ENCODE assay signal across 20 mouse cellular contexts in the genomic region with DNA sequence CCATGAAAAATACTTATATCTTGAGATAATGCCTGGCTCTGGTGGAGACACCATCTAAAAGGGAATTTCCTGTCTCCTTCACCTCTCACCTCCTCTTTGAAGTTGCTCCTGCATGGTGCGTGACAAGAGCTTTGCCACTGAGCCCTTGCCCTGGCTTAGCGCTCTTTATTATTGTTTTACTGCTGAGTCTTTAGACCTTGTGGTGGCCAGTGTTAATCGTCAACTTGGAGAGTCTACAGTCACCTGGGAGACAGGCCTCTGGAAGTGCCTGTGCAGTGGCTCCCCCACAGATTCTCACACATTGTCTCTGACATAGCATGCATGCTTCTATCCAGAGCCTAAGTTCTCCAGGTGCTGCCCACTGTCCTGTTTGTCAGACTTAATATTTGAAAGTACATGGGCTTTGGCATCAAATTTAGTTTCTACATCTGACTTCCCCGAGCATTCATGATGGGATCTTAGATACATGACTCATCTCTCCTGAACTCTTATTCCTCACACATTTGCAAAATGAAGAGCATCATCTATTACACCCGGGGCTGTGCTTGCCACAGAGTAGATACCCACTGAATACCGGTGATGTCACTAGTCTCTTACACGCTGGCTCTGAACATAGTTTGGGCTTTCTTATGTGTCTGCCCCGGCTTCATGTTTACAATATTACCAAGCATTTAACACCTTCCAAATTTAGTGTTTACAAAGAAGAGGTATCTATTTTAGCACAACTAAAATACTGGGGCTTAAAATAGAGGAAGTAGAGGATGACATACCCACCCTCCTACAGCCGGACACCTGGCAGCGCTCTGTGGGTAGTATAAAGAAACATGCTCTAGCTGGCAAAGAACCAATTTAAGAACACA. TPM values are rescaled to one million over a fixed set of nuclear protein-coding genes. Genes with fewer than 3 reads are reported as not detected.
A peak's percentile ranks its signal among the peaks of the same experiment; 100 is the strongest.
DNase-seq lines count a peak whose midpoint lies in the region; ATAC-seq lines count a peak whose summit lies in the region.
"Had no signal": no experiment of that assay in that cellular context is flagged by ENCODE, and none has a peak within 500 bp of the region (broad histone marks: within the 10 kb centered on the region; RNA-seq: fewer than 3 reads in every experiment).

No protein-coding gene starts in this region.

- H3K4me3 ChIP-seq in kidney, embryonic 15.5 days (replicated peaks) = no peak overlapping the region
- no peak overlapping the region for H3K4me3 ChIP-seq in forebrain, embryonic 14.5 days (ENCODE audit: low read depth, low read length)
- H3K4me3 ChIP-seq: embryonic facial prominence, embryonic 12.5 days; forebrain, embryonic 15.5 days; heart, embryonic 15.5 days; limb, embryonic 15.5 days; liver, embryonic 15.5 days; stomach, embryonic 15.5 days had no signal

- H3K9ac ChIP-seq in kidney, embryonic 15.5 days = no peak overlapping the region
- H3K9ac ChIP-seq in forebrain, embryonic 14.5 days (ENCODE audit: low read length) = no peak overlapping the region
- H3K9ac ChIP-seq: embryonic facial prominence, embryonic 12.5 days; forebrain, embryonic 15.5 days; heart, embryonic 15.5 days; limb, embryonic 15.5 days; liver, embryonic 15.5 days; stomach, embryonic 15.5 days had no signal

- WGBS in kidney, embryonic 15.5 days = 90% methylated on average over 10 of the region's 10 CpGs
- 95% methylated on average over 10 of the region's 10 CpGs for WGBS in forebrain, embryonic 14.5 days

- no peaks in the 10 kb centered on the region for H3K4me1 ChIP-seq in kidney, embryonic 15.5 days
- no peaks in the 10 kb centered on the region for H3K4me1 ChIP-seq in forebrain, embryonic 14.5 days (ENCODE audit: control insufficient read depth, insufficient read depth, low read length)
- H3K4me1 ChIP-seq: embryonic facial prominence, embryonic 12.5 days; forebrain, embryonic 15.5 days; heart, embryonic 15.5 days; limb, embryonic 15.5 days; liver, embryonic 15.5 days; stomach, embryonic 15.5 days had no signal

- peaks cover 22% of the 10 kb centered on the region for H3K36me3 ChIP-seq in kidney, embryonic 15.5 days
- H3K36me3 ChIP-seq in forebrain, embryonic 14.5 days (ENCODE audit: control insufficient read depth, insufficient read depth, low read length) = 0 out of 2 replicates have a peak, but pooled peaks cover 5% of the 10 kb centered on the region
- H3K36me3 ChIP-seq: stomach, embryonic 15.5 days had no signal

- no peak overlapping the region for H3K4me2 ChIP-seq in kidney, embryonic 15.5 days
- no peak overlapping the region for H3K4me2 ChIP-seq in forebrain, embryonic 14.5 days (ENCODE audit: low read length)
- H3K4me2 ChIP-seq: embryonic facial prominence, embryonic 12.5 days; forebrain, embryonic 15.5 days; heart, embryonic 15.5 days; limb, embryonic 15.5 days; liver, embryonic 15.5 days; midbrain, embryonic 11.5 days; stomach, embryonic 15.5 days had no signal

- ATAC-seq in kidney, embryonic 15.5 days (replicated peaks; ENCODE audit: low FRiP score) = peak; percentile 49; the same call in 1 of the 2 replicates
- ATAC-seq in neutrophil, adult 5-6 weeks (ENCODE audit: extremely low read depth, insufficient number of reproducible peaks, low FRiP score, poor library complexity, severe bottlenecking) = peak; percentile 70
- no peak for ATAC-seq in forebrain, embryonic 14.5 days
- ATAC-seq: forebrain, embryonic 15.5 days; hindbrain, embryonic 16.5 days had no signal

- no peaks in the 10 kb centered on the region for H3K27me3 ChIP-seq in kidney, embryonic 15.5 days
- no peaks in the 10 kb centered on the region for H3K27me3 ChIP-seq in forebrain, embryonic 14.5 days (replicated peaks; ENCODE audit: control insufficient read depth, insufficient read depth, low read length)
- H3K27me3 ChIP-seq: embryonic facial prominence, embryonic 12.5 days; forebrain, embryonic 15.5 days; heart, embryonic 15.5 days; limb, embryonic 15.5 days; liver, embryonic 15.5 days; stomach, embryonic 15.5 days had no signal

- DNase-seq in kidney, adult 11 months = peak; percentile 81
- DNase-seq in kidney, adult 18-20 months = no peak
- DNase-seq in brain, adult 2 months (ENCODE audit: low read depth, low spot score) = peak; percentile 51
- DNase-seq in forebrain, embryonic 14.5 days (ENCODE audit: low spot score) = no peak
- no peak for DNase-seq in layer of hippocampus, adult 9-10 months (ENCODE audit: low spot score)
- DNase-seq: adrenal gland, adult 2 months; cerebellum, adult 9-11 months; heart, adult 18-20 months; heart, postnatal 4 days; layer of hippocampus, postnatal 36 days had no signal

- no peaks in the 10 kb centered on the region for H3K9me3 ChIP-seq in kidney, embryonic 15.5 days (replicated peaks)
- H3K9me3 ChIP-seq in forebrain, embryonic 14.5 days (replicated peaks; ENCODE audit: control insufficient read depth, low read length) = no peaks in the 10 kb centered on the region
- H3K9me3 ChIP-seq: embryonic facial prominence, embryonic 12.5 days; forebrain, embryonic 15.5 days; heart, embryonic 15.5 days; limb, embryonic 15.5 days; liver, embryonic 15.5 days; stomach, embryonic 15.5 days had no signal

- H3K27ac ChIP-seq in kidney, embryonic 15.5 days = no peak overlapping the region
- H3K27ac ChIP-seq in forebrain, embryonic 14.5 days (ENCODE audit: low read depth, low read length) = no peak overlapping the region
- H3K27ac ChIP-seq: embryonic facial prominence, embryonic 12.5 days; forebrain, embryonic 15.5 days; heart, embryonic 15.5 days; limb, embryonic 15.5 days; liver, embryonic 15.5 days; stomach, embryonic 15.5 days had no signal

RNA-seq across cellular contexts. Expression of a gene that starts 36.3 kb away (rescaled TPM):
- 14.3 and 15.1 TPM in 2 replicates for polyA plus RNA-seq in kidney, embryonic 15.5 days (2015; fragmentation: Nextera tagmentation; extraction: Ambion mirVana)
- 61.7 and 72.7 TPM in 2 replicates for total RNA-seq in neutrophil, adult 5-6 weeks (2017)
- 17.9 and 20.9 TPM in 2 replicates for polyA plus RNA-seq in forebrain, embryonic 14.5 days (2014; fragmentation: Nextera tagmentation; extraction: Ambion mirVana)

RNA-seq across cellular contexts. Expression of a gene that starts 36.3 kb away (rescaled TPM):
- polyA plus RNA-seq in kidney, embryonic 15.5 days (2015; fragmentation: Nextera tagmentation; extraction: Ambion mirVana) = 27.0 and 29.5 TPM in 2 replicates
- 18.3 and 18.7 TPM in 2 replicates for total RNA-seq in neutrophil, adult 5-6 weeks (2017)
- polyA plus RNA-seq in forebrain, embryonic 14.5 days (2014; fragmentation: Nextera tagmentation; extraction: Ambion mirVana) = 96.7 and 107 TPM in 2 replicates

Comparison
In these comparisons a context has a peak if more than half of its experiments do, and no peak if none do; other contexts are left out.
1. DNase-seq: peak in kidney, adult 11 months (single experiment) and brain, adult 2 months (single experiment); none in kidney, adult 18-20 months (single experiment), forebrain, embryonic 14.5 days (single experiment) and layer of hippocampus, adult 9-10 months (single experiment).